Mouse (Mus musculus): Measurements from ENCODE around the gene Taf8. TPM values are rescaled to one million over a fixed set of nuclear protein-coding genes. Genes with fewer than 3 reads are reported as not detected.

Gene Taf8
- total and polyA plus RNA-seq, 2 experiments from 2014 or later = 10.8 to 17.9 TPM

- H3K4me1 ChIP-seq (ENCODE audit: insufficient read depth) = no peaks in the 10 kb centered on the region
- H3K36me3 ChIP-seq (ENCODE audit: insufficient read depth) = no peaks in the 10 kb centered on the region
- 81% methylated on average over 7 of the region's 7 CpGs for WGBS
- no peak overlapping the region for H3K9ac ChIP-seq
- H3K27ac ChIP-seq (ENCODE audit: low read depth, low read length) = no peak overlapping the region
- DNase-seq = no peak
- no peak overlapping the region for H3K4me3 ChIP-seq (ENCODE audit: low read depth, low read length)
- H3K27me3 ChIP-seq (ENCODE audit: insufficient read depth, low read length) = peaks cover under 1% of the 10 kb centered on the region; the same call in 1 of the 2 replicates
- no peak for TF ChIP-seq CTCF (IDR thresholded peaks at IDR 0.05; ENCODE audit: low read depth)
- H3K9me3 ChIP-seq (ENCODE audit: low read length) = no peaks in the 10 kb centered on the region
- H3K4me2 ChIP-seq (ENCODE audit: low read depth) = no peak overlapping the region
- ATAC-seq = no peak
Observed at GRCm38 (mm10) chr17:47462209-47462608, 39.9 kb downstream of the Taf8 start.

GRCm38 (mm10) chr17:47461688-47462087 is 40.4 kb downstream of the Taf8 start:
- Histone ChIP-seq H3K27ac (ENCODE audit: low read depth, low read length) (no peak overlapping the region), H3K9me3 (ENCODE audit: low read length) (no peaks in the 10 kb centered on the region), H3K9ac (no peak overlapping the region), H3K27me3 (ENCODE audit: insufficient read depth, low read length) (no peaks in the 10 kb centered on the region), H3K36me3 (ENCODE audit: insufficient read depth) (no peaks in the 10 kb centered on the region), H3K4me1 (ENCODE audit: insufficient read depth) (no peaks in the 10 kb centered on the region), H3K4me2 (ENCODE audit: low read depth) (no peak overlapping the region), H3K4me3 (ENCODE audit: low read depth, low read length) (no peak overlapping the region)
- 76% methylated on average over 3 of the region's 3 CpGs for WGBS
- no peak for TF ChIP-seq CTCF (IDR thresholded peaks at IDR 0.05; ENCODE audit: low read depth)
- DNase-seq = no peak
- ATAC-seq = no peak

- H3K27ac ChIP-seq (ENCODE audit: low read depth, low read length) = no peak overlapping the region
- H3K4me3 ChIP-seq (ENCODE audit: low read depth, low read length) = no peak overlapping the region
- no peaks in the 10 kb centered on the region for H3K36me3 ChIP-seq (ENCODE audit: insufficient read depth)
- ATAC-seq = no peak
- WGBS = 84% methylated on average over 3 of the region's 3 CpGs
- no peaks in the 10 kb centered on the region for H3K4me1 ChIP-seq (ENCODE audit: insufficient read depth)
- TF ChIP-seq CTCF (IDR thresholded peaks at IDR 0.05; ENCODE audit: low read depth) = no peak
- no peak for DNase-seq
- H3K27me3 ChIP-seq (ENCODE audit: insufficient read depth, low read length) = no peaks in the 10 kb centered on the region
- H3K9ac ChIP-seq = no peak overlapping the region
- H3K4me2 ChIP-seq (ENCODE audit: low read depth) = no peak overlapping the region
- no peaks in the 10 kb centered on the region for H3K9me3 ChIP-seq (ENCODE audit: low read length)
Observed at GRCm38 (mm10) chr17:47459341-47459919, 42.7 kb downstream of the Taf8 start.

GRCm38 (mm10) chr17:47458936-47459335 is 43.2 kb downstream of the Taf8 start:
- Histone ChIP-seq H3K36me3 (ENCODE audit: insufficient read depth) (no peaks in the 10 kb centered on the region), H3K4me3 (ENCODE audit: low read depth, low read length) (no peak overlapping the region), H3K9ac (no peak overlapping the region), H3K9me3 (ENCODE audit: low read length) (no peaks in the 10 kb centered on the region), H3K27me3 (ENCODE audit: insufficient read depth, low read length) (no peaks in the 10 kb centered on the region), H3K4me2 (ENCODE audit: low read depth) (no peak overlapping the region), H3K27ac (ENCODE audit: low read depth, low read length) (no peak overlapping the region), H3K4me1 (ENCODE audit: insufficient read depth) (no peaks in the 10 kb centered on the region)
- 96% methylated on average over 2 of the region's 2 CpGs for WGBS
- DNase-seq (no peak), ATAC-seq (no peak)
- no peak for TF ChIP-seq CTCF (IDR thresholded peaks at IDR 0.05; ENCODE audit: low read depth)

GRCm38 (mm10) chr17:47458310-47458709 is 43.8 kb downstream of the Taf8 start:
- no peak for TF ChIP-seq CTCF (IDR thresholded peaks at IDR 0.05; ENCODE audit: low read depth)
- H3K9ac ChIP-seq = no peak overlapping the region

GRCm38 (mm10) chr17:47454675-47455074 is 47.4 kb downstream of the Taf8 start:
- Histone ChIP-seq H3K36me3 (ENCODE audit: insufficient read depth) (no peaks in the 10 kb centered on the region), H3K9ac (no peak overlapping the region), H3K4me1 (ENCODE audit: insufficient read depth) (no peaks in the 10 kb centered on the region), H3K4me2 (ENCODE audit: low read depth) (no peak overlapping the region), H3K27ac (ENCODE audit: low read depth, low read length) (no peak overlapping the region), H3K27me3 (ENCODE audit: insufficient read depth, low read length) (no peaks in the 10 kb centered on the region), H3K9me3 (ENCODE audit: low read length) (no peaks in the 10 kb centered on the region), H3K4me3 (ENCODE audit: low read depth, low read length) (no peak overlapping the region)
- TF ChIP-seq CTCF (IDR thresholded peaks at IDR 0.05; ENCODE audit: low read depth) = no peak
- WGBS = 55% methylated on average over 8 of the region's 8 CpGs
- DNase-seq = no peak
- ATAC-seq = no peak

More at GRCm38 (mm10) chr17:47458310-47458709, 43.8 kb downstream of the Taf8 start:
- DNase-seq (no peak), ATAC-seq (no peak)
- Histone ChIP-seq H3K27ac (ENCODE audit: low read depth, low read length) (no peak overlapping the region), H3K4me2 (ENCODE audit: low read depth) (no peak overlapping the region), H3K36me3 (ENCODE audit: insufficient read depth) (no peaks in the 10 kb centered on the region), H3K9me3 (ENCODE audit: low read length) (no peaks in the 10 kb centered on the region), H3K27me3 (ENCODE audit: insufficient read depth, low read length) (no peaks in the 10 kb centered on the region), H3K4me3 (ENCODE audit: low read depth, low read length) (no peak overlapping the region), H3K4me1 (ENCODE audit: insufficient read depth) (no peaks in the 10 kb centered on the region)
- WGBS = 81% methylated on average over 13 of the region's 13 CpGs

GRCm38 (mm10) chr17:47452886-47453285 is 49.2 kb downstream of the Taf8 start:
- Histone ChIP-seq H3K4me1 (ENCODE audit: insufficient read depth) (no peaks in the 10 kb centered on the region), H3K9me3 (ENCODE audit: low read length) (no peaks in the 10 kb centered on the region), H3K4me2 (ENCODE audit: low read depth) (no peak overlapping the region), H3K27ac (ENCODE audit: low read depth, low read length) (no peak overlapping the region), H3K27me3 (ENCODE audit: insufficient read depth, low read length) (no peaks in the 10 kb centered on the region), H3K36me3 (ENCODE audit: insufficient read depth) (no peaks in the 10 kb centered on the region), H3K9ac (no peak overlapping the region), H3K4me3 (ENCODE audit: low read depth, low read length) (no peak overlapping the region)
- ATAC-seq = no peak
- no peak for DNase-seq
- WGBS = 62% methylated on average over 7 of the region's 7 CpGs
- TF ChIP-seq CTCF (IDR thresholded peaks at IDR 0.05; ENCODE audit: low read depth) = no peak
